11 mouse cellular contexts compared by ENCODE assay signal in the genomic region with DNA sequence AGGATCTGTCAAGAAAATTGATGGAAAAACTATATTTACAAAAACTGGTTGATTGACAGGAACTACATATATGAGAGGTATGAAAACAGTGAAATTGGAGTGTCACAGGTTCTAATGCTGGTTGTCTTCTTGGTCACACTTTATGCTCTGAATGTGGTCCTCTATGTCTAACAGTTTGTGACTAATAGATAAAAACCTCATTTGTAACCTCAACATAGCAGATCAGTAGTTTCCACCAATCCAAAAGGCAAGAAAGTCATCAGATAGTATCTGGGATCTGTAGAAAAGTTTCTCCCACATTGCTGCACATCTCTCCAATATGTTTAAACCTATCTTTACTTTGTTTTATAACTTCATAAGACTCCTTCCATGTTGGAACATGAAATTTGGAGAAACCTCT. TPM values are rescaled to one million over a fixed set of nuclear protein-coding genes. Genes with fewer than 3 reads are reported as not detected.
DNase-seq lines count a peak whose midpoint lies in the region; ATAC-seq and TF ChIP-seq lines count a peak whose summit lies in the region.
"Had no signal": no experiment of that assay in that cellular context is flagged by ENCODE, and none has a peak within 500 bp of the region (broad histone marks: within the 10 kb centered on the region; RNA-seq: fewer than 3 reads in every experiment).

No protein-coding gene starts in this region.

- no peak overlapping the region for H3K9ac ChIP-seq in forebrain, embryonic 16.5 days (replicated peaks; ENCODE audit: low read depth, low read length)
- H3K9ac ChIP-seq in midbrain, embryonic 13.5 days (replicated peaks) = no peak overlapping the region
- H3K9ac ChIP-seq in embryonic facial prominence, embryonic 15.5 days = no peak overlapping the region
- H3K9ac ChIP-seq in liver, embryonic 16.5 days (ENCODE audit: low read depth, low read length) = peak overlapping the region; percentile 70
- H3K9ac ChIP-seq: limb, embryonic 15.5 days had no signal

- H3K27me3 ChIP-seq in forebrain, embryonic 10.5 days (ENCODE audit: poor library complexity, severe bottlenecking) = no peaks in the 10 kb centered on the region
- no peaks in the 10 kb centered on the region for H3K27me3 ChIP-seq in forebrain, embryonic 16.5 days (replicated peaks; ENCODE audit: control insufficient read depth, insufficient read depth, low read length)
- H3K27me3 ChIP-seq in midbrain, embryonic 10.5 days (ENCODE audit: low read depth, poor library complexity, severe bottlenecking) = no peaks in the 10 kb centered on the region
- no peaks in the 10 kb centered on the region for H3K27me3 ChIP-seq in midbrain, embryonic 13.5 days
- no peaks in the 10 kb centered on the region for H3K27me3 ChIP-seq in embryonic facial prominence, embryonic 15.5 days
- no peaks in the 10 kb centered on the region for H3K27me3 ChIP-seq in liver, embryonic 16.5 days (ENCODE audit: control insufficient read depth, insufficient read depth, low read depth, low read length)
- H3K27me3 ChIP-seq: limb, embryonic 15.5 days had no signal

- no peak for ATAC-seq in forebrain, embryonic 16.5 days
- ATAC-seq in midbrain, embryonic 13.5 days = no peak
- ATAC-seq in embryonic facial prominence, embryonic 15.5 days (ENCODE audit: insufficient number of reproducible peaks, low FRiP score, low TSS enrichment, low read depth) = no peak
- ATAC-seq in liver, embryonic 16.5 days (ENCODE audit: low read depth) = no peak
- ATAC-seq in megakaryocyte, adult 5-6 weeks (ENCODE audit: poor library complexity, severe bottlenecking) = no peak

- H3K4me3 ChIP-seq in forebrain, embryonic 10.5 days = peak overlapping the region; percentile 64; the same call in 1 of the 2 replicates
- H3K4me3 ChIP-seq in forebrain, embryonic 16.5 days (replicated peaks; ENCODE audit: low read length) = no peak overlapping the region
- no peak overlapping the region for H3K4me3 ChIP-seq in midbrain, embryonic 10.5 days
- no peak overlapping the region for H3K4me3 ChIP-seq in midbrain, embryonic 13.5 days (replicated peaks)
- no peak overlapping the region for H3K4me3 ChIP-seq in embryonic facial prominence, embryonic 15.5 days (replicated peaks)
- peak overlapping the region; percentile 6 for H3K4me3 ChIP-seq in liver, embryonic 16.5 days (ENCODE audit: low read depth, low read length)
- H3K4me3 ChIP-seq in gastrocnemius, adult 2 months = no peak overlapping the region

- no peaks in the 10 kb centered on the region for H3K9me3 ChIP-seq in forebrain, embryonic 10.5 days
- H3K9me3 ChIP-seq in forebrain, embryonic 16.5 days (ENCODE audit: control insufficient read depth, low read length) = no peaks in the 10 kb centered on the region
- no peaks in the 10 kb centered on the region for H3K9me3 ChIP-seq in midbrain, embryonic 10.5 days (replicated peaks)
- no peaks in the 10 kb centered on the region for H3K9me3 ChIP-seq in midbrain, embryonic 13.5 days
- H3K9me3 ChIP-seq in embryonic facial prominence, embryonic 15.5 days (replicated peaks) = no peaks in the 10 kb centered on the region
- H3K9me3 ChIP-seq in liver, embryonic 16.5 days (replicated peaks; ENCODE audit: control insufficient read depth, low read length) = no peaks in the 10 kb centered on the region
- H3K9me3 ChIP-seq: limb, embryonic 15.5 days had no signal

- DNase-seq in forebrain, embryonic 10.5 days (ENCODE audit: extremely low spot score, low spot score) = no peak
- no peak for DNase-seq in midbrain, embryonic 10.5 days (ENCODE audit: low spot score)
- DNase-seq in gastrocnemius, adult 2 months = no peak
- DNase-seq: gastrocnemius, postnatal 36 days; retina, postnatal 1 day had no signal

- H3K36me3 ChIP-seq in forebrain, embryonic 10.5 days (replicated peaks) = peaks cover 5% of the 10 kb centered on the region; the same call in 1 of the 2 replicates
- H3K36me3 ChIP-seq in forebrain, embryonic 16.5 days (ENCODE audit: control insufficient read depth, insufficient read depth) = no peaks in the 10 kb centered on the region
- no peaks in the 10 kb centered on the region for H3K36me3 ChIP-seq in midbrain, embryonic 10.5 days
- no peaks in the 10 kb centered on the region for H3K36me3 ChIP-seq in midbrain, embryonic 13.5 days
- no peaks in the 10 kb centered on the region for H3K36me3 ChIP-seq in embryonic facial prominence, embryonic 15.5 days
- peaks cover 4% of the 10 kb centered on the region; the same call in 1 of the 2 replicates for H3K36me3 ChIP-seq in liver, embryonic 16.5 days (ENCODE audit: control insufficient read depth, insufficient read depth)
- H3K36me3 ChIP-seq: limb, embryonic 15.5 days had no signal

- intact Hi-C loops in gastrocnemius, adult 2 months (cut with DNase I) = loop anchor here (2.0 to 5.0 kb wide), 2 partner anchors 17 to 34 kb away; a partner anchor contains a TSS

- TF ChIP-seq CTCF in gastrocnemius, adult 2 months (IDR thresholded peaks at IDR 0.05) = no peak

- H3K4me2 ChIP-seq in forebrain, embryonic 16.5 days (ENCODE audit: low read length) = no peak overlapping the region
- H3K4me2 ChIP-seq in midbrain, embryonic 13.5 days (replicated peaks) = no peak overlapping the region
- no peak overlapping the region for H3K4me2 ChIP-seq in embryonic facial prominence, embryonic 15.5 days (replicated peaks)
- H3K4me2 ChIP-seq in liver, embryonic 16.5 days (ENCODE audit: low read depth, low read length) = peak overlapping the region; percentile 75

- H3K27ac ChIP-seq in forebrain, embryonic 10.5 days = peak overlapping the region; percentile 95
- no peak overlapping the region for H3K27ac ChIP-seq in forebrain, embryonic 16.5 days (ENCODE audit: low read length)
- peak overlapping the region; percentile 91 for H3K27ac ChIP-seq in midbrain, embryonic 10.5 days (replicated peaks)
- no peak overlapping the region; the same call in 1 of the 2 replicates for H3K27ac ChIP-seq in midbrain, embryonic 13.5 days
- H3K27ac ChIP-seq in embryonic facial prominence, embryonic 15.5 days (replicated peaks) = 0 out of 2 replicates have a peak overlapping the region, but pooled peaks have one; percentile 58
- H3K27ac ChIP-seq in liver, embryonic 16.5 days (ENCODE audit: low read length) = peak overlapping the region; percentile 99
- no peak overlapping the region for H3K27ac ChIP-seq in gastrocnemius, adult 2 months

- peaks cover 60% of the 10 kb centered on the region for H3K4me1 ChIP-seq in forebrain, embryonic 10.5 days
- peaks cover 21% of the 10 kb centered on the region for H3K4me1 ChIP-seq in forebrain, embryonic 16.5 days (replicated peaks; ENCODE audit: control insufficient read depth, insufficient read depth, low read length)
- H3K4me1 ChIP-seq in midbrain, embryonic 10.5 days = peaks cover 60% of the 10 kb centered on the region
- H3K4me1 ChIP-seq in midbrain, embryonic 13.5 days (replicated peaks) = peaks cover 45% of the 10 kb centered on the region
- H3K4me1 ChIP-seq in embryonic facial prominence, embryonic 15.5 days = peaks cover 19% of the 10 kb centered on the region
- H3K4me1 ChIP-seq in liver, embryonic 16.5 days (ENCODE audit: control insufficient read depth, low read depth, low read length) = peaks cover 15% of the 10 kb centered on the region

RNA-seq across cellular contexts. Expression of a gene that starts 1.1 kb away (rescaled TPM):
- polyA plus RNA-seq in forebrain, embryonic 10.5 days (2016; fragmentation: Nextera tagmentation; extraction: Ambion mirVana) = 1.8 and 5.8 TPM in 2 replicates
- polyA plus RNA-seq in forebrain, embryonic 16.5 days (2015; fragmentation: Nextera tagmentation; extraction: Ambion mirVana) = 1.5 and 1.6 TPM in 2 replicates
- polyA plus RNA-seq in midbrain, embryonic 10.5 days (2016; fragmentation: Nextera tagmentation; extraction: Ambion mirVana) = 1.7 and 6.4 TPM in 2 replicates
- 1.1 and 3.0 TPM in 2 replicates for polyA plus RNA-seq in midbrain, embryonic 13.5 days (2015; fragmentation: Nextera tagmentation; extraction: Ambion mirVana)
- 1.5 and 2.9 TPM in 2 replicates for polyA plus RNA-seq in embryonic facial prominence, embryonic 15.5 days (2015; fragmentation: Nextera tagmentation; extraction: Ambion mirVana)
- 5.0 and 6.3 TPM in 2 replicates for polyA plus RNA-seq in liver, embryonic 16.5 days (2015; fragmentation: Nextera tagmentation; extraction: Ambion mirVana)
- total RNA-seq in megakaryocyte, adult 5-6 weeks (2015) = 97.3 and 158 TPM in 2 replicates
- 2,083 and 3,751 TPM in 2 replicates for total RNA-seq in megakaryocyte, adult 5-6 weeks (2017)
- 10 to 100 TPM; 12.0 to 12.2 TPM for total RNA-seq in gastrocnemius, adult 2 months (2021)

RNA-seq across cellular contexts. Expression of a gene that starts 2.2 kb away (rescaled TPM):
- polyA plus RNA-seq in forebrain, embryonic 10.5 days (2016; fragmentation: Nextera tagmentation; extraction: Ambion mirVana) = 17.5 and 18.1 TPM in 2 replicates
- polyA plus RNA-seq in forebrain, embryonic 16.5 days (2015; fragmentation: Nextera tagmentation; extraction: Ambion mirVana) = 12.3 and 18.7 TPM in 2 replicates
- polyA plus RNA-seq in midbrain, embryonic 10.5 days (2016; fragmentation: Nextera tagmentation; extraction: Ambion mirVana) = 16.8 and 19.9 TPM in 2 replicates
- 22.2 and 26.2 TPM in 2 replicates for polyA plus RNA-seq in midbrain, embryonic 13.5 days (2015; fragmentation: Nextera tagmentation; extraction: Ambion mirVana)
- polyA plus RNA-seq in embryonic facial prominence, embryonic 15.5 days (2015; fragmentation: Nextera tagmentation; extraction: Ambion mirVana) = 16.1 and 25.2 TPM in 2 replicates
- polyA plus RNA-seq in liver, embryonic 16.5 days (2015; fragmentation: Nextera tagmentation; extraction: Ambion mirVana) = 40.9 and 50.2 TPM in 2 replicates
- total RNA-seq in megakaryocyte, adult 5-6 weeks (2015) = 141 and 258 TPM in 2 replicates
- 1,551 and 1,637 TPM in 2 replicates for total RNA-seq in megakaryocyte, adult 5-6 weeks (2017)
- under 1 TPM in 1 of 2 experiments, not detected in 1; 0.98 TPM for total RNA-seq in gastrocnemius, adult 2 months (2021)

RNA-seq across cellular contexts. Expression of a gene that starts 2.5 kb away (rescaled TPM):
- 1.6 and 1.8 TPM in 2 replicates for polyA plus RNA-seq in forebrain, embryonic 10.5 days (2016; fragmentation: Nextera tagmentation; extraction: Ambion mirVana)
- 0.85 and 2.3 TPM in 2 replicates for polyA plus RNA-seq in forebrain, embryonic 16.5 days (2015; fragmentation: Nextera tagmentation; extraction: Ambion mirVana)
- 0.55 and 2.6 TPM in 2 replicates for polyA plus RNA-seq in midbrain, embryonic 10.5 days (2016; fragmentation: Nextera tagmentation; extraction: Ambion mirVana)
- 2.5 and 6.7 TPM in 2 replicates for polyA plus RNA-seq in midbrain, embryonic 13.5 days (2015; fragmentation: Nextera tagmentation; extraction: Ambion mirVana)
- 3.4 and 3.6 TPM in 2 replicates for polyA plus RNA-seq in embryonic facial prominence, embryonic 15.5 days (2015; fragmentation: Nextera tagmentation; extraction: Ambion mirVana)
- polyA plus RNA-seq in liver, embryonic 16.5 days (2015; fragmentation: Nextera tagmentation; extraction: Ambion mirVana) = 8.1 and 12.9 TPM in 2 replicates
- total RNA-seq in megakaryocyte, adult 5-6 weeks (2015) = 318 and 331 TPM in 2 replicates
- 1,434 and 1,651 TPM in 2 replicates for total RNA-seq in megakaryocyte, adult 5-6 weeks (2017)
- 1 to 10 TPM in 1 of 2 experiments, not detected in 1; 1.4 TPM for total RNA-seq in gastrocnemius, adult 2 months (2021)

RNA-seq across cellular contexts. Expression of a gene that starts 16.6 kb away (rescaled TPM):
- 0.97 and 1.8 TPM in 2 replicates for polyA plus RNA-seq in forebrain, embryonic 10.5 days (2016; fragmentation: Nextera tagmentation; extraction: Ambion mirVana)
- polyA plus RNA-seq in forebrain, embryonic 16.5 days (2015; fragmentation: Nextera tagmentation; extraction: Ambion mirVana) = 0.94 and 1.2 TPM in 2 replicates
- polyA plus RNA-seq in midbrain, embryonic 10.5 days (2016; fragmentation: Nextera tagmentation; extraction: Ambion mirVana) = 1.0 and 1.2 TPM in 2 replicates
- polyA plus RNA-seq in midbrain, embryonic 13.5 days (2015; fragmentation: Nextera tagmentation; extraction: Ambion mirVana) = 0.82 and 1.0 TPM in 2 replicates
- polyA plus RNA-seq in embryonic facial prominence, embryonic 15.5 days (2015; fragmentation: Nextera tagmentation; extraction: Ambion mirVana) = 1.7 and 1.9 TPM in 2 replicates
- polyA plus RNA-seq in liver, embryonic 16.5 days (2015; fragmentation: Nextera tagmentation; extraction: Ambion mirVana) = 0.99 and 1.0 TPM in 2 replicates
- 5.8 and 10.7 TPM in 2 replicates for total RNA-seq in megakaryocyte, adult 5-6 weeks (2015)
- total RNA-seq in megakaryocyte, adult 5-6 weeks (2017) = 595 and 644 TPM in 2 replicates
- 1 to 10 TPM in 1 of 2 experiments, under 1 TPM in 1; 0.42 to 1.1 TPM for total RNA-seq in gastrocnemius, adult 2 months (2021)

RNA-seq across cellular contexts. Expression of a gene that starts 29.0 kb away (rescaled TPM):
- 37.0 and 43.0 TPM in 2 replicates for polyA plus RNA-seq in forebrain, embryonic 10.5 days (2016; fragmentation: Nextera tagmentation; extraction: Ambion mirVana)
- polyA plus RNA-seq in forebrain, embryonic 16.5 days (2015; fragmentation: Nextera tagmentation; extraction: Ambion mirVana) = 6.5 and 7.8 TPM in 2 replicates
- polyA plus RNA-seq in midbrain, embryonic 10.5 days (2016; fragmentation: Nextera tagmentation; extraction: Ambion mirVana) = 31.5 and 37.7 TPM in 2 replicates
- polyA plus RNA-seq in midbrain, embryonic 13.5 days (2015; fragmentation: Nextera tagmentation; extraction: Ambion mirVana) = 11.8 and 15.6 TPM in 2 replicates
- polyA plus RNA-seq in embryonic facial prominence, embryonic 15.5 days (2015; fragmentation: Nextera tagmentation; extraction: Ambion mirVana) = 16.8 and 19.6 TPM in 2 replicates
- polyA plus RNA-seq in liver, embryonic 16.5 days (2015; fragmentation: Nextera tagmentation; extraction: Ambion mirVana) = 22.9 and 30.4 TPM in 2 replicates
- 792 and 803 TPM in 2 replicates for total RNA-seq in megakaryocyte, adult 5-6 weeks (2015)
- total RNA-seq in megakaryocyte, adult 5-6 weeks (2017) = 2,001 and 2,565 TPM in 2 replicates
- under 1 TPM; 0.45 to 0.69 TPM for total RNA-seq in gastrocnemius, adult 2 months (2021)

Comparison
In these comparisons a context has a peak if more than half of its experiments do, and no peak if none do; other contexts are left out.
1. H3K27ac ChIP-seq: peak in forebrain, embryonic 10.5 days (single experiment), midbrain, embryonic 10.5 days (single experiment), embryonic facial prominence, embryonic 15.5 days (single experiment) and liver, embryonic 16.5 days (single experiment); none in forebrain, embryonic 16.5 days (single experiment), midbrain, embryonic 13.5 days (single experiment) and gastrocnemius, adult 2 months (single experiment).
2. H3K4me3 ChIP-seq: peak in forebrain, embryonic 10.5 days (single experiment) and liver, embryonic 16.5 days (single experiment); none in forebrain, embryonic 16.5 days (single experiment), midbrain, embryonic 10.5 days (single experiment), midbrain, embryonic 13.5 days (single experiment), embryonic facial prominence, embryonic 15.5 days (single experiment) and gastrocnemius, adult 2 months (single experiment).